Mouse (Mus musculus): Measurements from ENCODE around the gene Dgcr8. TPM values are rescaled to one million over a fixed set of nuclear protein-coding genes. Genes with fewer than 3 reads are reported as not detected.

The Dgcr8 gene
- polyA plus RNA-seq (2014; fragmentation: Nextera tagmentation; extraction: Ambion mirVana): 31.8 and 35.2 TPM in 2 replicates

GRCm38 (mm10) chr16:18289067-18289588 lies at the start of gene Dgcr8:
Gene Dgcr8 (minus strand): TSS chr16:18289246.
- DNase-seq (ENCODE audit: low spot score) (peak; percentile 97), ATAC-seq (ENCODE audit: low FRiP score) (peak; percentile 100)
- H3K4me1 ChIP-seq (replicated peaks; ENCODE audit: control insufficient read depth, insufficient read depth, low read length): peaks cover 25% of the 10 kb centered on the region
- H3K27ac ChIP-seq: peak within 1 kb of the TSS; percentile 72
- under 1% methylated on average over 60 of the region's 71 CpGs for WGBS
- H3K9ac ChIP-seq: peak within 1 kb of the TSS; percentile 75
- H3K9me3 ChIP-seq (ENCODE audit: control insufficient read depth, low read length): no peaks in the 10 kb centered on the region
- H3K4me3 ChIP-seq (replicated peaks; ENCODE audit: low read length): peak within 1 kb of the TSS; percentile 68
- peak within 1 kb of the TSS; percentile 95 for H3K4me2 ChIP-seq (replicated peaks)
- H3K36me3 ChIP-seq (replicated peaks; ENCODE audit: control insufficient read depth, insufficient read depth): peaks cover 8% of the 10 kb centered on the region
- H3K27me3 ChIP-seq (ENCODE audit: control insufficient read depth, insufficient read depth, low read length): no peaks in the 10 kb centered on the region

GRCm38 (mm10) chr16:18337261-18337660 lies 48.2 kb upstream of the Dgcr8 start:
- no peak overlapping the region for H3K4me3 ChIP-seq (replicated peaks; ENCODE audit: low read length)
- no peak for DNase-seq (ENCODE audit: low spot score)
- 91% methylated on average over 4 of the region's 4 CpGs for WGBS
- no peak overlapping the region for H3K4me2 ChIP-seq (replicated peaks)
- peaks cover 24% of the 10 kb centered on the region for H3K36me3 ChIP-seq (replicated peaks; ENCODE audit: control insufficient read depth, insufficient read depth)
- no peaks in the 10 kb centered on the region for H3K27me3 ChIP-seq (ENCODE audit: control insufficient read depth, insufficient read depth, low read length)
- no peaks in the 10 kb centered on the region for H3K9me3 ChIP-seq (ENCODE audit: control insufficient read depth, low read length)
- peaks cover 11% of the 10 kb centered on the region; the same call in 1 of the 2 replicates for H3K4me1 ChIP-seq (replicated peaks; ENCODE audit: control insufficient read depth, insufficient read depth, low read length)
- H3K27ac ChIP-seq: no peak overlapping the region
- ATAC-seq (ENCODE audit: low FRiP score): no peak
- no peak overlapping the region for H3K9ac ChIP-seq

GRCm38 (mm10) chr16:18335981-18336380 lies 46.9 kb upstream of the Dgcr8 start:
- Histone ChIP-seq H3K9ac (no peak overlapping the region), H3K4me1 (replicated peaks; ENCODE audit: control insufficient read depth, insufficient read depth, low read length) (no peaks in the 10 kb centered on the region; the same call in 1 of the 2 replicates), H3K36me3 (replicated peaks; ENCODE audit: control insufficient read depth, insufficient read depth) (peaks cover 27% of the 10 kb centered on the region), H3K4me3 (replicated peaks; ENCODE audit: low read length) (no peak overlapping the region), H3K4me2 (replicated peaks) (no peak overlapping the region), H3K27ac (no peak overlapping the region), H3K27me3 (ENCODE audit: control insufficient read depth, insufficient read depth, low read length) (no peaks in the 10 kb centered on the region), H3K9me3 (ENCODE audit: control insufficient read depth, low read length) (no peaks in the 10 kb centered on the region)
- no peak for DNase-seq (ENCODE audit: low spot score)
- 99% methylated on average over 3 of the region's 3 CpGs for whole genome bisulfite sequencing
- no peak for ATAC-seq (ENCODE audit: low FRiP score)

- DNase-seq (ENCODE audit: low spot score) (no peak), ATAC-seq (ENCODE audit: low FRiP score) (no peak)
- 89% methylated on average over 3 of the region's 3 CpGs for WGBS
- Histone ChIP-seq H3K9me3 (ENCODE audit: control insufficient read depth, low read length) (no peaks in the 10 kb centered on the region), H3K36me3 (replicated peaks; ENCODE audit: control insufficient read depth, insufficient read depth) (peaks cover 29% of the 10 kb centered on the region), H3K9ac (no peak overlapping the region), H3K4me1 (replicated peaks; ENCODE audit: control insufficient read depth, insufficient read depth, low read length) (no peaks in the 10 kb centered on the region), H3K4me2 (replicated peaks) (no peak overlapping the region), H3K4me3 (replicated peaks; ENCODE audit: low read length) (no peak overlapping the region), H3K27ac (no peak overlapping the region), H3K27me3 (ENCODE audit: control insufficient read depth, insufficient read depth, low read length) (no peaks in the 10 kb centered on the region)
These were observed 44.9 kb upstream of the Dgcr8 start for GRCm38 (mm10) chr16:18333976-18334375.

- ATAC-seq (ENCODE audit: low FRiP score): no peak
- H3K9ac ChIP-seq: no peak overlapping the region
- H3K27me3 ChIP-seq (ENCODE audit: control insufficient read depth, insufficient read depth, low read length): no peaks in the 10 kb centered on the region
- H3K4me3 ChIP-seq (replicated peaks; ENCODE audit: low read length): no peak overlapping the region
- no peak for DNase-seq (ENCODE audit: low spot score)
- no peak overlapping the region for H3K4me2 ChIP-seq (replicated peaks)
- 35% methylated on average over 1 of the region's 1 CpGs for WGBS
- no peak overlapping the region for H3K27ac ChIP-seq
- H3K4me1 ChIP-seq (replicated peaks; ENCODE audit: control insufficient read depth, insufficient read depth, low read length): no peaks in the 10 kb centered on the region
- no peaks in the 10 kb centered on the region for H3K9me3 ChIP-seq (ENCODE audit: control insufficient read depth, low read length)
- peaks cover 27% of the 10 kb centered on the region for H3K36me3 ChIP-seq (replicated peaks; ENCODE audit: control insufficient read depth, insufficient read depth)
These were observed 39.5 kb upstream of the Dgcr8 start for GRCm38 (mm10) chr16:18328524-18328923.

GRCm38 (mm10) chr16:18327936-18328335 lies 38.9 kb upstream of the Dgcr8 start:
- no peak overlapping the region for H3K4me2 ChIP-seq (replicated peaks)
- H3K36me3 ChIP-seq (replicated peaks; ENCODE audit: control insufficient read depth, insufficient read depth): peaks cover 27% of the 10 kb centered on the region
- H3K9ac ChIP-seq: no peak overlapping the region
- ATAC-seq (ENCODE audit: low FRiP score): no peak
- H3K4me1 ChIP-seq (replicated peaks; ENCODE audit: control insufficient read depth, insufficient read depth, low read length): no peaks in the 10 kb centered on the region
- H3K27ac ChIP-seq: no peak overlapping the region
- no peaks in the 10 kb centered on the region for H3K27me3 ChIP-seq (ENCODE audit: control insufficient read depth, insufficient read depth, low read length)
- H3K4me3 ChIP-seq (replicated peaks; ENCODE audit: low read length): no peak overlapping the region
- no peak for DNase-seq (ENCODE audit: low spot score)
- H3K9me3 ChIP-seq (ENCODE audit: control insufficient read depth, low read length): no peaks in the 10 kb centered on the region
- WGBS: 94% methylated on average over 9 of the region's 9 CpGs

GRCm38 (mm10) chr16:18325741-18326140 lies 36.7 kb upstream of the Dgcr8 start:
- WGBS: 79% methylated on average over 4 of the region's 4 CpGs
- no peaks in the 10 kb centered on the region for H3K9me3 ChIP-seq (ENCODE audit: control insufficient read depth, low read length)
- no peak overlapping the region for H3K9ac ChIP-seq
- H3K36me3 ChIP-seq (replicated peaks; ENCODE audit: control insufficient read depth, insufficient read depth): peaks cover 36% of the 10 kb centered on the region
- H3K4me2 ChIP-seq (replicated peaks): no peak overlapping the region
- DNase-seq (ENCODE audit: low spot score): no peak
- H3K4me1 ChIP-seq (replicated peaks; ENCODE audit: control insufficient read depth, insufficient read depth, low read length): no peaks in the 10 kb centered on the region
- H3K4me3 ChIP-seq (replicated peaks; ENCODE audit: low read length): no peak overlapping the region
- H3K27me3 ChIP-seq (ENCODE audit: control insufficient read depth, insufficient read depth, low read length): no peaks in the 10 kb centered on the region
- ATAC-seq (ENCODE audit: low FRiP score): no peak
- no peak overlapping the region for H3K27ac ChIP-seq

GRCm38 (mm10) chr16:18324031-18324430 lies 35.0 kb upstream of the Dgcr8 start:
- Histone ChIP-seq H3K27ac (no peak overlapping the region), H3K9me3 (ENCODE audit: control insufficient read depth, low read length) (no peaks in the 10 kb centered on the region), H3K27me3 (ENCODE audit: control insufficient read depth, insufficient read depth, low read length) (no peaks in the 10 kb centered on the region), H3K4me3 (replicated peaks; ENCODE audit: low read length) (no peak overlapping the region), H3K4me1 (replicated peaks; ENCODE audit: control insufficient read depth, insufficient read depth, low read length) (no peaks in the 10 kb centered on the region), H3K4me2 (replicated peaks) (no peak overlapping the region), H3K36me3 (replicated peaks; ENCODE audit: control insufficient read depth, insufficient read depth) (peaks cover 42% of the 10 kb centered on the region), H3K9ac (no peak overlapping the region)
- no peak for DNase-seq (ENCODE audit: low spot score)
- 78% methylated on average over 6 of the region's 6 CpGs for WGBS
- ATAC-seq (ENCODE audit: low FRiP score): no peak

GRCm38 (mm10) chr16:18323460-18323859 lies 34.4 kb upstream of the Dgcr8 start:
- no peak overlapping the region for H3K9ac ChIP-seq
- WGBS: 89% methylated on average over 2 of the region's 2 CpGs
- peaks cover 42% of the 10 kb centered on the region for H3K36me3 ChIP-seq (replicated peaks; ENCODE audit: control insufficient read depth, insufficient read depth)
- ATAC-seq (ENCODE audit: low FRiP score) (no peak), DNase-seq (ENCODE audit: low spot score) (no peak)
- no peak overlapping the region for H3K27ac ChIP-seq
- H3K4me1 ChIP-seq (replicated peaks; ENCODE audit: control insufficient read depth, insufficient read depth, low read length): no peaks in the 10 kb centered on the region
- H3K4me3 ChIP-seq (replicated peaks; ENCODE audit: low read length): no peak overlapping the region
- H3K4me2 ChIP-seq (replicated peaks): no peak overlapping the region
- no peaks in the 10 kb centered on the region for H3K27me3 ChIP-seq (ENCODE audit: control insufficient read depth, insufficient read depth, low read length)
- no peaks in the 10 kb centered on the region for H3K9me3 ChIP-seq (ENCODE audit: control insufficient read depth, low read length)

- Histone ChIP-seq H3K9ac (no peak overlapping the region), H3K27ac (no peak overlapping the region), H3K4me1 (replicated peaks; ENCODE audit: control insufficient read depth, insufficient read depth, low read length) (no peaks in the 10 kb centered on the region), H3K4me2 (replicated peaks) (no peak overlapping the region), H3K36me3 (replicated peaks; ENCODE audit: control insufficient read depth, insufficient read depth) (peaks cover 48% of the 10 kb centered on the region), H3K4me3 (replicated peaks; ENCODE audit: low read length) (no peak overlapping the region), H3K9me3 (ENCODE audit: control insufficient read depth, low read length) (no peaks in the 10 kb centered on the region), H3K27me3 (ENCODE audit: control insufficient read depth, insufficient read depth, low read length) (no peaks in the 10 kb centered on the region)
- ATAC-seq (ENCODE audit: low FRiP score): no peak
- no peak for DNase-seq (ENCODE audit: low spot score)
- 77% methylated on average over 2 of the region's 2 CpGs for WGBS
These were observed 32.4 kb upstream of the Dgcr8 start for GRCm38 (mm10) chr16:18321443-18321842.

Data from hindbrain, embryonic 14.5 days (tissue).